Mouse (Mus musculus) liver, postnatal 0 days (tissue): ENCODE measurements around the gene Gabrd. TPM values are rescaled to one million over a fixed set of nuclear protein-coding genes. Genes with fewer than 3 reads are reported as not detected.
"Not testable (repeated sequence)": the region's sequence is repeated elsewhere in the genome, so short reads cannot be mapped to it uniquely, and the experiment has no call there.

Experiments
- ATAC-seq: fragments of 200-750 bp; cut with Nextera tagmentation; 2 replicates; pipeline ENCODE4 v1.8.0; 2017; ENCODE audit warnings: mild to moderate bottlenecking, moderate library complexity
- DNase-seq: peaks from one replicate; pipeline ENCODE4 v3.0.0-alpha.2; 2016
- H3K27ac ChIP-seq: fragments of 300-500 bp; sonication (generic); 2 replicates; pipeline ENCODE4 v1.5.1; 2014; ENCODE audit warnings: antibody characterized with exemption, moderate library complexity, mild to moderate bottlenecking, low read depth
- H3K27me3 ChIP-seq: fragments of 300-500 bp; sonication (generic); 2 replicates; pipeline ENCODE4 v1.6.1; 2014; ENCODE audit warnings: low read length, control low read depth, mixed read lengths; ENCODE audit not compliant: insufficient read depth
- H3K36me3 ChIP-seq: fragments of 300-500 bp; sonication (generic); replicated peaks from 2 replicates; pipeline ENCODE4 v1.6.1; 2014; ENCODE audit warnings: mild to moderate bottlenecking, control low read depth, low read length, moderate library complexity, mixed read lengths; ENCODE audit not compliant: insufficient read depth
- H3K4me1 ChIP-seq: fragments of 300-500 bp; sonication (generic); 2 replicates; pipeline ENCODE4 v1.6.1; 2014; ENCODE audit warnings: antibody characterized with exemption, mild to moderate bottlenecking, control low read depth; ENCODE audit not compliant: insufficient read depth
- H3K4me2 ChIP-seq: fragments of 300-500 bp; sonication (generic); 2 replicates; pipeline ENCODE4 v1.6.1; 2014; ENCODE audit warnings: low read depth, mild to moderate bottlenecking, low read length, moderate library complexity, mixed read lengths
- H3K4me3 ChIP-seq: fragments of 300-500 bp; sonication (generic); 2 replicates; pipeline ENCODE4 v1.5.1; 2014; ENCODE audit warnings: low read depth, low read length
- H3K9ac ChIP-seq: fragments of 300-500 bp; sonication (generic); replicated peaks from 2 replicates; pipeline ENCODE4 v1.6.1; 2014; ENCODE audit warnings: mild to moderate bottlenecking, moderate library complexity
- H3K9me3 ChIP-seq: fragments of 300-500 bp; sonication (generic); 2 replicates; pipeline ENCODE4 v1.6.1; 2016; ENCODE audit warnings: mild to moderate bottlenecking, control low read depth, low read length, mixed read lengths
- CTCF ChIP-seq: sonication (generic); IDR thresholded peaks from 2 replicates; pipeline ENCODE4 v1.5.1; 2016; ENCODE audit warnings: antibody characterized with exemption, low read depth
- EP300 ChIP-seq: IDR thresholded peaks from 2 replicates; pipeline ENCODE4 v1.6.1; 2016; ENCODE audit warnings: antibody characterized with exemption, low read depth, mild to moderate bottlenecking
- WGBS: fragments of 180-500 bp; shearing (Covaris S2); extraction: QIAGEN DNeasy Blood & Tissue Kit; methylation state at CpG from one replicate; pipeline ENCODE4 v1.1.7; 2014; ENCODE audit not compliant: insufficient replicate concordance; 5-methylcytosine and 5-hydroxymethylcytosine counted together
- polyA plus RNA-seq: library from polyadenylated mRNA; unstranded; fragments of >200 nt; fragmentation: Nextera tagmentation; extraction: Ambion mirVana; gene quantifications from 2 replicates; pipeline ENCODE4 v1.2.1, GENCODE M21; 2015

Gabrd gene
- polyA plus RNA-seq, 1 experiment from 2014 or later = 0.07 TPM

GRCm38 (mm10) chr4:155426272-155426671, 28.4 kb upstream of the Gabrd start:
- Histone ChIP-seq H3K27me3 (no peaks in the 10 kb centered on the region), H3K4me1 (no peaks in the 10 kb centered on the region), H3K9me3 (no peaks in the 10 kb centered on the region), H3K4me3 (no peak overlapping the region), H3K4me2 (no peak overlapping the region), H3K9ac (no peak overlapping the region), H3K27ac (no peak overlapping the region), H3K36me3 (no peaks in the 10 kb centered on the region)
- DNase-seq (no peak), ATAC-seq (no peak)
- 69% methylated on average over 6 of the region's 6 CpGs for WGBS
- no peak for TF ChIP-seq EP300
- no peak for TF ChIP-seq CTCF

DNA sequence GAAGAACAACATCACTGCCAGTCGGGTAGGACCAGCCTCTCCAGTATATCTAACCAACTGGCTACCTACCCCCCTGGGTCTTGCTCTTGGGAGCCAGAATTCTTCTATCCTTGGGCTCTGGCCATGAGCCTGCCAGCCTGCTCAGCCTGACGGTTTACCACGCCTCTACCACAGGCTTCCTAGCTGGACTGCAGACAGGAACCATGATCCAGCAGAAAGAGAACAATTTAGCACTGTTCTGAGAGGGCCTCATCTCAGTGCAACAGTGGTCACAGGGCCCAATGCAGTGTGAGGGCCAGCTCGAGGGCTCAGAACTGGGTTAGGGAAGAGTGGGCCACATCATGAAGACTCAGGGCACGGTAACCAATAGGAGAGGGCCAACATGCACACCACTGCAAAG, 26.1 kb upstream of the Gabrd start:
- Histone ChIP-seq H3K9me3 (no peaks in the 10 kb centered on the region), H3K27ac (no peak overlapping the region), H3K36me3 (no peaks in the 10 kb centered on the region), H3K4me2 (no peak overlapping the region), H3K9ac (no peak overlapping the region), H3K4me1 (no peaks in the 10 kb centered on the region), H3K27me3 (no peaks in the 10 kb centered on the region), H3K4me3 (no peak overlapping the region)
- WGBS = 60% methylated on average over 5 of the region's 5 CpGs
- ATAC-seq = no peak
- TF ChIP-seq CTCF (no peak), EP300 (no peak)
- DNase-seq = no peak

DNA sequence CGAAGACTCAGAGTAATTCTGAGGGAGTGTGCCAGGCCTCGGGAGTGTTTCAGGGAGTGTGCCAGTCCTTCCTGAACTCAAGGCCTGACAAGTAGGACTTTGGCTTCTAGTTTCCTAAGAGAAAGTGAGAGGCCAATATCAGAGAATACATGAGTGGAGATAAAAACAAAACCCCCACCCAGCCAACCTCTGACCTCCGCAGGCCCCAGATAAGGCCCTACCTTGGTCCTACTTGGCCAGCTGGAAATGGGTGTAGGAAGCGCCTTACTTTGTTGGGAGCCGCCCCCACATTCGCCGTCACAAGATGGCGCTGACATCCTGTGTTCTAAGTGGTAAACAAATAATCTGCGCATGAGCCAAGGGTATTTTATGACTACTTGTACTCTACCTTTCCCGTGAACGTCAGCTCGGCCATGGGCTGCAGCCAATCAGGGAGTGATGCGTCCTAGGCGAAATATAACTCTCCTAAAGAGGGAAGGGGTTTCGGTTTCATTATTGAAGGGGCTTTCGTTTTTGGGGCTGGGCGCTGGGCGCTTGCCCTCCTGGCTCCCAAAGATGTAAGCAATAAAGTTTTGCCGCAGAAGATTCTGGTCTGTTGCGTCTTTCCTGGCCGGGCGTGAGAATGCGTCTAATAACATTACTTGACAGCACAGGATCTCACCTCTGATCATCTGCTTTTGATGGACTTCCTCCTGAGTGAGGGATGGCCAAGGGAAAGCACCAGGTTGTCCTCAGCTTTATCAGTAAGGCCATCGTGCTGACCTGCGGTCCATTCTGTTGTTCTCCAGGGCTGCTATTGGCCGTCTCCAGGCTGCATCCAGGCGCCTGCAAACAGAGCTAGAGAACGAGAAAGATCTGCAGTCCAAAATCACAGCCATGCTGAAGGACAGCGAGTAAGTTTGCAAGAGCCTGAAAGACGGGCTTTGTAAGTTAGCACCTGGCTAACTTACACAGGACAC, 23.8 kb upstream of the Gabrd start:
- not testable (repeated sequence) for H3K4me3 ChIP-seq, DNase-seq, H3K36me3 ChIP-seq, H3K27ac ChIP-seq, H3K4me2 ChIP-seq, H3K4me1 ChIP-seq, H3K9ac ChIP-seq, H3K9me3 ChIP-seq, H3K27me3 ChIP-seq
- WGBS = 70% methylated on average over 20 of the region's 30 CpGs
- ATAC-seq = peak; percentile 25; the same call in 1 of the 2 replicates

- Histone ChIP-seq H3K4me2 (no peak overlapping the region), H3K27ac (no peak overlapping the region), H3K4me1 (no peaks in the 10 kb centered on the region), H3K9ac (no peak overlapping the region), H3K9me3 (no peaks in the 10 kb centered on the region), H3K4me3 (no peak overlapping the region), H3K36me3 (no peaks in the 10 kb centered on the region), H3K27me3 (no peaks in the 10 kb centered on the region)
- ATAC-seq (no peak), DNase-seq (no peak)
- WGBS = 77% methylated on average over 3 of the region's 3 CpGs
- no peak for TF ChIP-seq CTCF
- no peak for TF ChIP-seq EP300
These were observed 22.2 kb upstream of the Gabrd start for GRCm38 (mm10) chr4:155420137-155420536.

DNA sequence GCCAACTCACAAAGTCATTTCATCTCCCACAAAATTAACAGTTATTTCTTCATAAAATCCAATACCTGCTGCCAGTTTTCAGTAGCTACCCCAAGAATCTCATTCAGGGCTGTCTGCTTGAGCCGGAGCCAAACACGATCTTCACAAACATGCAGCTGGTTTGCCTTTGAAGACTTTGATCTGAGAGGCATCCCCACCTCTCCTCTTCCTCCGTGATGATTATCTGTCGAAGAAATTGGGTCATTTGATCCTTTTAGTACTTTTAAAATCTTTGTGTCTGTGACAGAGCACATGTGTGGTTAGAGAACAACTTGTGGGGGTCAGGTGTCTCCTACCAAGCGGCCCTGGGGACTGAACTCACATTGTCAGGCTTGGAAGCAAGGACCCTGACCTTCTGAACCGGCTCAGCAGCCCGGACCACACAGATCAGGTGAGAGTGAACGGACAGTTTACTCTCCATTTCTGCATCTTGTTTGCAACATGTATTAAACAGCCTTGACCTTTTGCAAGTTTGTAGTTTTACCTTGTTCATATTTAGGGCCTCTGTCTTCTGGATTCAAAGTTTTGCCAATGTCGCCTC, 16.8 kb upstream of the Gabrd start:
- no peaks in the 10 kb centered on the region for H3K4me1 ChIP-seq
- 61% methylated on average over 9 of the region's 9 CpGs for WGBS
- no peak overlapping the region for H3K9ac ChIP-seq
- TF ChIP-seq CTCF (no peak), EP300 (no peak)
- H3K4me3 ChIP-seq = no peak overlapping the region
- H3K9me3 ChIP-seq = no peaks in the 10 kb centered on the region
- no peaks in the 10 kb centered on the region for H3K36me3 ChIP-seq
- ATAC-seq (no peak), DNase-seq (no peak)
- no peak overlapping the region for H3K4me2 ChIP-seq
- H3K27me3 ChIP-seq = 0 out of 2 replicates have a peak, but pooled peaks cover 3% of the 10 kb centered on the region
- H3K27ac ChIP-seq = no peak overlapping the region

DNA sequence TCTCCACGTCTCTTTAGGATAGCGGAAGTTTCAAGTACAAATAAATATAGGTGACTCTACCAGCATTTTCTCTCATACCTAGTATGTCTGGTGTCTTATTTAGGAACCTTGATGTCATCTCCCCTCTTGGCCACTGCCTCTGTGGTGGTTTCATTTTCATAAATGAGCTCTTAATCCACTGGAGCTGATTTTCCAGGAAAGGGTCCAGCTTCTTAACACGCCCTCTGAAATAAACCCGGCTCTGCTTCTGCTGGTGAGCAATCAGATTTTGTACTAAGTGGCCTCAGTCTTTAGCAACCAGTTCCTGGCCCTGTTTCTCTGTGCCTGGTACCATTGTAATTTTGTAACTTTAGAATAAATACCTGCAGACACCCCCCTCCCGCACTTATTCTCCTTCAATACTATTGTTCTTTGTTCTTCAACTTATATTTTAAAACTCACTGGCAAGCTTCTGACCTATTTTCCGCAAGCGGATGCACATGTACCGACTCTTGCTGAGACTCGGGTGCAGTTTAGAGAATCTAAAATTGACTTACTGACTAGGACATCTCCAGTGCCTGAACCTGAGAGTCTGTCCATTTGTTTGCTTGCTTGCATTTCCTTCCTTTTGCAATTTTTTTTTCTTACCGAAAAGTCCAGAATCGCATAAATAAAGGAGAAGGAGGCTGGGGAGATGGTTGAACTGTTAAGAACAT, 15.9 kb upstream of the Gabrd start:
- Histone ChIP-seq H3K27me3 (peaks cover 10% of the 10 kb centered on the region), H3K4me1 (no peaks in the 10 kb centered on the region), H3K9me3 (no peaks in the 10 kb centered on the region), H3K4me3 (no peak overlapping the region), H3K4me2 (no peak overlapping the region), H3K9ac (no peak overlapping the region), H3K27ac (no peak overlapping the region), H3K36me3 (no peaks in the 10 kb centered on the region)
- DNase-seq = no peak
- TF ChIP-seq EP300 (no peak), CTCF (no peak)
- WGBS = 77% methylated on average over 11 of the region's 11 CpGs
- no peak for ATAC-seq
